Mouse (Mus musculus): ENCODE measurements at regions not wholly inside any gene's neighbourhood (a gene's known extent, or its start where the extent isn't known, plus 50 kb on each side); places are given as distances from the start of the nearest gene placed in this dataset.

- H3K4me1 ChIP-seq (ENCODE audit: control insufficient read depth, insufficient read depth, low read length): 0 out of 2 replicates have a peak, but pooled peaks cover 1% of the 10 kb centered on the region
- peak overlapping the region; percentile 85; the same call in 1 of the 2 replicates for H3K27ac ChIP-seq (ENCODE audit: insufficient read depth, low read length)
- no peak for TF ChIP-seq POLR2A (IDR thresholded peaks at IDR 0.05; ENCODE audit: extremely low read depth, insufficient read depth, low read length)
- no peak for TF ChIP-seq CTCF (IDR thresholded peaks at IDR 0.05; ENCODE audit: extremely low read depth, insufficient read depth, low read length)
- H3K4me3 ChIP-seq (ENCODE audit: insufficient read depth, low read length): no peak overlapping the region
Measured at GRCm38 (mm10) chr14:76693351-76694317, 136.9 kb upstream of the Serp2 start.

- H3K4me3 ChIP-seq (ENCODE audit: insufficient read depth, low read length): no peak overlapping the region
- H3K27ac ChIP-seq (ENCODE audit: insufficient read depth, low read length): no peak overlapping the region
- H3K4me1 ChIP-seq (ENCODE audit: control insufficient read depth, insufficient read depth, low read length): no peaks in the 10 kb centered on the region
- TF ChIP-seq CTCF (IDR thresholded peaks at IDR 0.05; ENCODE audit: extremely low read depth, insufficient read depth, low read length): no peak
- TF ChIP-seq POLR2A (IDR thresholded peaks at IDR 0.05; ENCODE audit: extremely low read depth, insufficient read depth, low read length): no peak
Measured at GRCm38 (mm10) chr14:76687971-76688407, 131.3 kb upstream of the Serp2 start.

GRCm38 (mm10) chr14:76686762-76687453 lies 130.2 kb upstream of the Serp2 start:
- Histone ChIP-seq H3K4me1 (ENCODE audit: control insufficient read depth, insufficient read depth, low read length) (no peaks in the 10 kb centered on the region), H3K27ac (ENCODE audit: insufficient read depth, low read length) (no peak overlapping the region), H3K4me3 (ENCODE audit: insufficient read depth, low read length) (no peak overlapping the region)
- TF ChIP-seq POLR2A (IDR thresholded peaks at IDR 0.05; ENCODE audit: extremely low read depth, insufficient read depth, low read length): no peak
- TF ChIP-seq CTCF (IDR thresholded peaks at IDR 0.05; ENCODE audit: extremely low read depth, insufficient read depth, low read length): no peak

- TF ChIP-seq CTCF (IDR thresholded peaks at IDR 0.05; ENCODE audit: extremely low read depth, insufficient read depth, low read length): no peak
- TF ChIP-seq POLR2A (IDR thresholded peaks at IDR 0.05; ENCODE audit: extremely low read depth, insufficient read depth, low read length): no peak
- no peak overlapping the region for H3K4me3 ChIP-seq (ENCODE audit: insufficient read depth, low read length)
- H3K4me1 ChIP-seq (ENCODE audit: control insufficient read depth, insufficient read depth, low read length): no peaks in the 10 kb centered on the region
- H3K27ac ChIP-seq (ENCODE audit: insufficient read depth, low read length): 0 out of 2 replicates have a peak overlapping the region, but pooled peaks have one; percentile 10
Measured at GRCm38 (mm10) chr14:76685830-76686761, 129.4 kb upstream of the Serp2 start.

DNA sequence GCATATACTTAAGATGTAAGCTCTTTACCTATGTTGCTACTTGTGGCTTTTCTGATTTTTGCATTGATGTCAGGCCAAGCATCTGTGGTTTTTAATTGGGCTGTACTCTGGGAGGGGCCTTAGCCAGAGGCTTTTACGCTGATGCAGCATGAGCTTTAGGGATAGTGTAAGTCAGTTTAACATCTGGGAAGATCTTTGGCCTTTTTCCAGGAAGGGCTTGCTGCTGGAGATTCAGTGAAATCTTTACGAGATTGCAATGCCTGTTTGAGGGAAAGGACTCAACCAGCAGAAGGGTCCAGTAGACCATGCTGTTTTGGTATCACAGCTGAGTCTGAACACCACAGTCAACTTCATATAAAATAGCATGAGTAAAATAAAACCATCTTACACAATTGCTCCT lies 127.6 kb upstream of the Serp2 start:
- Histone ChIP-seq H3K27ac (ENCODE audit: insufficient read depth, low read length) (no peak overlapping the region), H3K4me1 (ENCODE audit: control insufficient read depth, insufficient read depth, low read length) (no peaks in the 10 kb centered on the region), H3K4me3 (ENCODE audit: insufficient read depth, low read length) (no peak overlapping the region)
- TF ChIP-seq POLR2A (IDR thresholded peaks at IDR 0.05; ENCODE audit: extremely low read depth, insufficient read depth, low read length): no peak
- TF ChIP-seq CTCF (IDR thresholded peaks at IDR 0.05; ENCODE audit: extremely low read depth, insufficient read depth, low read length): no peak

DNA sequence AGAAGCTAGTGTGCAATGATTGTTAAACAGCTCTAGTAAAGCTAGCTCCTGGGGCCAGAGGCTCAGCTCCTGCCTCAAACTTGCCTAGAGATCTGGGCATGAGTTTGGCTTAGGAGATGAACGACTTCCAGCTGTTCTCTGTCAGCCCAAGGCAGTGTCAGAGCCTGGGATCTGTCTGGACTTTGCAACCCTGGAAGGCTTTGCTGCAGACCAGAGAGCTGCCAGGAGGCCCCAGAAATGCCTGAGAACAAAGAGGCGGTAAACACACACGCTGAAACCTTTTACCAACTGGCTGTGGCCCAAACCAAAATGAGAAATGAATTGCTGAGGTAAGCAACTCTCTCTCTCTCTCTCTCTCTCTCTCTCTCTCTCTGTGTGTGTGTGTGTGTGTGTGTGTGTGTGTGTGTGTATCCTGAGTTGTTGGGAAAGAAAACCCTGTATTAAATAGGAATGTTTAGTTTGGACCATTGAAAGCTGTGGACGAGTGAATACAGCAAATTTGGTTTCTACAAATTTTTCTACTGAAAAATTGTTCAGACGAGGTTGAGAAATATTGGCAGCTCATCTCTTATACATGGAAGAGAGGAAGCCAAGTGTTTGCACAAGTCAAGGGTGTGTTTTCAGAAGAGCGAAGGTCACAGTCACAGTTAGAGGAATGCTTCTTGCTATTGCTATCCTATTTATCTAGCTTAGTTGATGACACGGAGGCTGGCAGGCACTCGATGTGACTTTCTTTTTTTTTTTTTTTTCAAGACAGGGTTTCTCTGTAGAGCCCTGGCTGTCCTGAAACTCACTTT lies 125.1 kb upstream of the Serp2 start:
- Histone ChIP-seq H3K4me1 (ENCODE audit: control insufficient read depth, insufficient read depth, low read length) (no peaks in the 10 kb centered on the region), H3K27ac (ENCODE audit: insufficient read depth, low read length) (no peak overlapping the region), H3K4me3 (ENCODE audit: insufficient read depth, low read length) (no peak overlapping the region)
- TF ChIP-seq CTCF (IDR thresholded peaks at IDR 0.05; ENCODE audit: extremely low read depth, insufficient read depth, low read length) (no peak), POLR2A (IDR thresholded peaks at IDR 0.05; ENCODE audit: extremely low read depth, insufficient read depth, low read length) (no peak)

DNA sequence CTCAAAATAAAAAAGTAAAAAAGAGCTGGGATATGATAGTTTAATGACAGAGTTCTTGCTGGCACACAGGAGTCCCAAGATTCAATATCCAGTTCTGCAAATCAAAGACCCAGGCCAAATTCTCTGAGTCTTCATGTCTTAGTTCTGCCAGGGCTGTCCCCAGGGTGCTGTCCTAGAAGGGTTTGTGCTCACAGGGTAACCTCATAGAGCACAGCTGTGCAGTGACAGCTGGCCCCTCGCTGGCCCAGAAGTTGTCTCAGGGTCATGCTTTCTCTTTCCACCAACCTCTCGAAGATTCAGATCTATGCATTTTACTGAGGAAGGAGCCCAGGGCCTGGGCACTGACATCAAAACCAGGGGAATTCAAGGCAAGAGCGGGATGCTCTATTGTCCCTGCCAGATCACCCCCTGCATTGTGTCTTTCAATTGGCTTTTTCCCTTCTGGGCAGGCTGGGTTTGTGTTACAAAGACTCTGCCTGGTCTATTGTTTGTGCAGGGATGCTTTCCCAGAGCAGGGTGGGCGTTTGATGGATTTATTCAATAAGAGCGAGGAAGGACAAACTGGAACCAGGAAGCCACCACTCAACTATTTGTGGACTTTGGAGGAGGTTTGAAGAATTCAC lies 121.9 kb upstream of the Serp2 start:
- TF ChIP-seq POLR2A (IDR thresholded peaks at IDR 0.05; ENCODE audit: extremely low read depth, insufficient read depth, low read length): no peak
- no peak for TF ChIP-seq CTCF (IDR thresholded peaks at IDR 0.05; ENCODE audit: extremely low read depth, insufficient read depth, low read length)
- Histone ChIP-seq H3K4me1 (ENCODE audit: control insufficient read depth, insufficient read depth, low read length) (no peaks in the 10 kb centered on the region), H3K4me3 (ENCODE audit: insufficient read depth, low read length) (no peak overlapping the region), H3K27ac (ENCODE audit: insufficient read depth, low read length) (0 out of 2 replicates have a peak overlapping the region, but pooled peaks have one; percentile 45)

DNA sequence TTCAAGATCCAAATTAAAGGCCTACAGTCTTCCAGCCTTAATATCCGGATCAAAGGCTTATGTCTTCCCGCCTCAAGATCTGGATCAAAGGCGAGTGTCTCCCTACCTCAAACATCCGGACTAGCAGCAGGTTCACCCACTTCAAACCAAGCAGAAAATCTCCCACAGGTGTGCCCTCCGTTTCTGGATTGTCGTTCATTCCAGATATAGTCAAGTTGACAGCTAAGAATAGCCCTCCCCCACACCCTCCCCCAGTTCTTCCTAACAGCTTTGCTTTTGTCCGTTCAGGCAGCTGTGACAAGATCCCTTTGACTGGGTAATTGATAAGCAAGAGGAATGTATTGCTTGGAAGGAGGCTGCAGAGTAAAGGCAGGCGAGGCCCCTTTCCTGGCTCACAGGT lies 118.3 kb upstream of the Serp2 start:
- Histone ChIP-seq H3K27ac (ENCODE audit: insufficient read depth, low read length) (no peak overlapping the region), H3K4me3 (ENCODE audit: insufficient read depth, low read length) (no peak overlapping the region), H3K4me1 (ENCODE audit: control insufficient read depth, insufficient read depth, low read length) (no peaks in the 10 kb centered on the region)
- TF ChIP-seq CTCF (IDR thresholded peaks at IDR 0.05; ENCODE audit: extremely low read depth, insufficient read depth, low read length): no peak
- TF ChIP-seq POLR2A (IDR thresholded peaks at IDR 0.05; ENCODE audit: extremely low read depth, insufficient read depth, low read length): no peak
